Mouse (Mus musculus) forebrain, embryonic 13.5 days (tissue): Measurements from ENCODE around the gene Sp7. TPM values are rescaled to one million over a fixed set of nuclear protein-coding genes. Genes with fewer than 3 reads are reported as not detected.
A peak's percentile ranks its signal among the peaks of the same experiment; 100 is the strongest.

Experiments
- ATAC-seq: fragments of 200-750 bp; cut with Nextera tagmentation; 2 replicates; pipeline ENCODE4 v1.8.0; 2017
- H3K27ac ChIP-seq: fragments of 300-500 bp; sonication (generic); 2 replicates; pipeline ENCODE4 v1.5.1; 2015; ENCODE audit warnings: inconsistent platforms, mild to moderate bottlenecking, moderate library complexity
- H3K27me3 ChIP-seq: fragments of 300-500 bp; sonication (generic); 2 replicates; pipeline ENCODE4 v1.6.1; 2015; ENCODE audit warnings: mild to moderate bottlenecking, inconsistent platforms
- H3K36me3 ChIP-seq: fragments of 300-500 bp; sonication (generic); 2 replicates; pipeline ENCODE4 v1.6.1; 2015; ENCODE audit warnings: mild to moderate bottlenecking, inconsistent platforms; ENCODE audit not compliant: poor library complexity, severe bottlenecking
- H3K4me1 ChIP-seq: fragments of 300-500 bp; sonication (generic); 2 replicates; pipeline ENCODE4 v1.6.1; 2015; ENCODE audit warnings: inconsistent platforms
- H3K4me2 ChIP-seq: fragments of 300-500 bp; sonication (generic); 2 replicates; pipeline ENCODE4 v1.6.1; 2015; ENCODE audit warnings: inconsistent platforms, mild to moderate bottlenecking, moderate library complexity
- H3K4me3 ChIP-seq: fragments of 300-500 bp; sonication (generic); 2 replicates; pipeline ENCODE4 v1.5.1; 2015; ENCODE audit warnings: mild to moderate bottlenecking, inconsistent platforms
- H3K9ac ChIP-seq: fragments of 300-500 bp; sonication (generic); 2 replicates; pipeline ENCODE4 v1.6.1; 2015; ENCODE audit warnings: mild to moderate bottlenecking, inconsistent platforms
- H3K9me3 ChIP-seq: fragments of 300-500 bp; sonication (generic); replicated peaks from 2 replicates; pipeline ENCODE4 v1.6.1; 2016; ENCODE audit warnings: inconsistent platforms
- WGBS: fragments of 180-500 bp; shearing (Covaris S2); methylation state at CpG from one replicate; pipeline ENCODE4 v1.1.7; 2015; 5-methylcytosine and 5-hydroxymethylcytosine counted together
- polyA plus RNA-seq: library from polyadenylated mRNA; unstranded; fragments of >200 nt; fragmentation: Nextera tagmentation; extraction: Ambion mirVana; gene quantifications from 2 replicates; pipeline ENCODE4 v1.2.1, GENCODE M21; 2015

Sp7 gene
- polyA plus RNA-seq, 1 experiment from 2014 or later: 0.18 TPM

GRCm38 (mm10) chr15:102377810-102378262 lies 10.9 kb upstream of the Sp7 start:
- Histone ChIP-seq H3K9ac (no peak overlapping the region), H3K27ac (no peak overlapping the region), H3K4me2 (peak overlapping the region; percentile 3; the same call in 1 of the 2 replicates), H3K27me3 (peaks cover 16% of the 10 kb centered on the region), H3K9me3 (no peaks in the 10 kb centered on the region), H3K36me3 (no peaks in the 10 kb centered on the region), H3K4me1 (peaks cover 18% of the 10 kb centered on the region), H3K4me3 (no peak overlapping the region)
- no peak for ATAC-seq
- WGBS: 13% methylated on average over 10 of the region's 10 CpGs

GRCm38 (mm10) chr15:102377163-102377543 lies 10.2 kb upstream of the Sp7 start:
- Histone ChIP-seq H3K36me3 (no peaks in the 10 kb centered on the region), H3K27ac (no peak overlapping the region), H3K4me1 (peaks cover 18% of the 10 kb centered on the region), H3K4me3 (peak overlapping the region; percentile 57), H3K27me3 (peaks cover 16% of the 10 kb centered on the region), H3K4me2 (peak overlapping the region; percentile 98), H3K9ac (peak overlapping the region; percentile 78), H3K9me3 (no peaks in the 10 kb centered on the region)
- WGBS: 0% methylated on average over 7 of the region's 7 CpGs
- ATAC-seq: peak; percentile 38

GRCm38 (mm10) chr15:102376453-102377162 lies 9.6 kb upstream of the Sp7 start:
- Histone ChIP-seq H3K4me1 (peaks cover 18% of the 10 kb centered on the region), H3K36me3 (no peaks in the 10 kb centered on the region), H3K4me2 (peak overlapping the region; percentile 98), H3K27me3 (peaks cover 22% of the 10 kb centered on the region), H3K27ac (no peak overlapping the region; the same call in 1 of the 2 replicates), H3K9me3 (no peaks in the 10 kb centered on the region), H3K9ac (peak overlapping the region; percentile 78), H3K4me3 (peak overlapping the region; percentile 57)
- WGBS: 1% methylated on average over 37 of the region's 43 CpGs
- ATAC-seq: peak; percentile 85

GRCm38 (mm10) chr15:102370727-102371126 lies 3.7 kb upstream of the Sp7 start:
- peak overlapping the region; percentile 14; the same call in 1 of the 2 replicates for H3K9ac ChIP-seq
- H3K27me3 ChIP-seq: peaks cover 45% of the 10 kb centered on the region
- H3K4me2 ChIP-seq: no peak overlapping the region
- WGBS: 10% methylated on average over 10 of the region's 10 CpGs
- no peak overlapping the region for H3K27ac ChIP-seq
- H3K4me3 ChIP-seq: no peak overlapping the region
- H3K9me3 ChIP-seq: no peaks in the 10 kb centered on the region
- peaks cover 6% of the 10 kb centered on the region for H3K4me1 ChIP-seq
- no peaks in the 10 kb centered on the region for H3K36me3 ChIP-seq
- no peak for ATAC-seq

GRCm38 (mm10) chr15:102369972-102370371 lies 3.0 kb upstream of the Sp7 start:
- no peak overlapping the region for H3K4me2 ChIP-seq
- no peak overlapping the region for H3K27ac ChIP-seq
- H3K4me1 ChIP-seq: peaks cover 6% of the 10 kb centered on the region
- H3K27me3 ChIP-seq: peaks cover 50% of the 10 kb centered on the region
- H3K4me3 ChIP-seq: no peak overlapping the region
- no peak overlapping the region for H3K9ac ChIP-seq
- no peaks in the 10 kb centered on the region for H3K36me3 ChIP-seq
- ATAC-seq: no peak
- 15% methylated on average over 13 of the region's 13 CpGs for WGBS
- H3K9me3 ChIP-seq: no peaks in the 10 kb centered on the region

GRCm38 (mm10) chr15:102366238-102366637 lies 744 bp downstream of the Sp7 start:
- Histone ChIP-seq H3K27me3 (peaks cover 67% of the 10 kb centered on the region), H3K4me3 (peak overlapping the region; percentile 26; the same call in 1 of the 2 replicates), H3K4me2 (peak overlapping the region; percentile 54), H3K4me1 (peaks cover 6% of the 10 kb centered on the region), H3K27ac (no peak overlapping the region), H3K36me3 (no peaks in the 10 kb centered on the region), H3K9me3 (no peaks in the 10 kb centered on the region), H3K9ac (peak overlapping the region; percentile 53)
- WGBS: 4% methylated on average over 7 of the region's 7 CpGs
- ATAC-seq: no peak

GRCm38 (mm10) chr15:102364678-102365077 lies 2.3 kb downstream of the Sp7 start:
- Histone ChIP-seq H3K4me2 (no peak overlapping the region), H3K9me3 (no peaks in the 10 kb centered on the region), H3K9ac (no peak overlapping the region), H3K27me3 (peaks cover 60% of the 10 kb centered on the region), H3K27ac (no peak overlapping the region), H3K36me3 (no peaks in the 10 kb centered on the region), H3K4me1 (peaks cover 6% of the 10 kb centered on the region), H3K4me3 (no peak overlapping the region)
- ATAC-seq: no peak
- WGBS: 97% methylated on average over 1 of the region's 1 CpGs

- Histone ChIP-seq H3K4me3 (no peak overlapping the region), H3K9ac (no peak overlapping the region), H3K9me3 (no peaks in the 10 kb centered on the region), H3K27me3 (peaks cover 76% of the 10 kb centered on the region), H3K4me1 (peaks cover 15% of the 10 kb centered on the region), H3K27ac (no peak overlapping the region), H3K36me3 (no peaks in the 10 kb centered on the region), H3K4me2 (peak overlapping the region; percentile 15; the same call in 1 of the 2 replicates)
- no peak for ATAC-seq
- 9% methylated on average over 14 of the region's 14 CpGs for WGBS
Measured at GRCm38 (mm10) chr15:102362648-102363047, 4.3 kb downstream of the Sp7 start.

- H3K27ac ChIP-seq: no peak overlapping the region
- H3K36me3 ChIP-seq: no peaks in the 10 kb centered on the region
- no peaks in the 10 kb centered on the region for H3K9me3 ChIP-seq
- 26% methylated on average over 5 of the region's 5 CpGs for WGBS
- H3K4me1 ChIP-seq: peaks cover 20% of the 10 kb centered on the region
- ATAC-seq: no peak
- no peak overlapping the region; the same call in 1 of the 2 replicates for H3K4me2 ChIP-seq
- peaks cover 67% of the 10 kb centered on the region for H3K27me3 ChIP-seq
- no peak overlapping the region for H3K9ac ChIP-seq
- no peak overlapping the region for H3K4me3 ChIP-seq
Measured at GRCm38 (mm10) chr15:102358834-102359233, 8.1 kb downstream of the Sp7 start.

GRCm38 (mm10) chr15:102358126-102358525 lies 8.9 kb downstream of the Sp7 start:
- H3K4me2 ChIP-seq: peak overlapping the region; percentile 43
- peak overlapping the region; percentile 23 for H3K4me3 ChIP-seq
- no peaks in the 10 kb centered on the region for H3K36me3 ChIP-seq
- H3K9me3 ChIP-seq: no peaks in the 10 kb centered on the region
- H3K9ac ChIP-seq: peak overlapping the region; percentile 34
- peaks cover 60% of the 10 kb centered on the region for H3K27me3 ChIP-seq
- peaks cover 20% of the 10 kb centered on the region for H3K4me1 ChIP-seq
- no peak overlapping the region for H3K27ac ChIP-seq
- no peak for ATAC-seq
- WGBS: 3% methylated on average over 25 of the region's 25 CpGs

GRCm38 (mm10) chr15:102356501-102357325 lies 10.3 kb downstream of the Sp7 start:
- no peak for ATAC-seq

GRCm38 (mm10) chr15:102355871-102356441 lies 11.0 kb downstream of the Sp7 start:
- H3K9me3 ChIP-seq: no peaks in the 10 kb centered on the region
- peak overlapping the region; percentile 55 for H3K4me3 ChIP-seq
- H3K36me3 ChIP-seq: no peaks in the 10 kb centered on the region
- peaks cover 49% of the 10 kb centered on the region for H3K27me3 ChIP-seq
- peak overlapping the region; percentile 89 for H3K4me2 ChIP-seq
- WGBS: 2% methylated on average over 38 of the region's 38 CpGs
- H3K27ac ChIP-seq: peak overlapping the region; percentile 57; the same call in 1 of the 2 replicates
- H3K9ac ChIP-seq: peak overlapping the region; percentile 74
- peak; percentile 43 for ATAC-seq
- H3K4me1 ChIP-seq: peaks cover 23% of the 10 kb centered on the region

More at GRCm38 (mm10) chr15:102356501-102357325, 10.3 kb downstream of the Sp7 start:
- Histone ChIP-seq H3K4me1 (peaks cover 20% of the 10 kb centered on the region), H3K4me2 (peak overlapping the region; percentile 89; the same call in 1 of the 2 replicates), H3K9me3 (no peaks in the 10 kb centered on the region), H3K4me3 (peak overlapping the region; percentile 55; the same call in 1 of the 2 replicates), H3K27me3 (peaks cover 49% of the 10 kb centered on the region), H3K27ac (no peak overlapping the region), H3K9ac (no peak overlapping the region), H3K36me3 (no peaks in the 10 kb centered on the region)
- WGBS: 31% methylated on average over 16 of the region's 16 CpGs
